Mouse (Mus musculus) lung, embryonic 16.5 days (tissue): ENCODE measurements around the gene Rfx5. TPM values are rescaled to one million over a fixed set of nuclear protein-coding genes. Genes with fewer than 3 reads are reported as not detected.
A peak's percentile ranks its signal among the peaks of the same experiment; 100 is the strongest.

Experiments
- ATAC-seq: fragments of 200-750 bp; cut with Nextera tagmentation; 2 replicates; pipeline ENCODE4 v1.8.0; 2017; ENCODE audit warnings: low read depth, mild to moderate bottlenecking, moderate library complexity
- H3K27ac ChIP-seq: fragments of 300-500 bp; sonication (generic); 2 replicates; pipeline ENCODE4 v1.5.1; 2014; ENCODE audit warnings: mild to moderate bottlenecking, control low read depth, low read length
- H3K27me3 ChIP-seq: fragments of 300-500 bp; sonication (generic); 2 replicates; pipeline ENCODE4 v1.6.1; 2014; ENCODE audit warnings: low read depth, low read length, mixed read lengths; ENCODE audit not compliant: control insufficient read depth, insufficient read depth
- H3K36me3 ChIP-seq: fragments of 300-500 bp; sonication (generic); 2 replicates; pipeline ENCODE4 v1.6.1; 2014; ENCODE audit warnings: low read length; ENCODE audit not compliant: control insufficient read depth, insufficient read depth
- H3K4me1 ChIP-seq: fragments of 300-500 bp; sonication (generic); replicated peaks from 2 replicates; pipeline ENCODE4 v1.6.1; 2014; ENCODE audit warnings: low read length, mixed read lengths; ENCODE audit not compliant: control insufficient read depth, insufficient read depth
- H3K4me2 ChIP-seq: fragments of 300-500 bp; sonication (generic); 2 replicates; pipeline ENCODE4 v1.6.1; 2014; ENCODE audit warnings: low read depth, low read length, control low read depth
- H3K4me3 ChIP-seq: fragments of 300-500 bp; sonication (generic); 2 replicates; pipeline ENCODE4 v1.5.1; 2014; ENCODE audit warnings: mild to moderate bottlenecking, low read length, control low read depth
- H3K9ac ChIP-seq: fragments of 300-500 bp; sonication (generic); 2 replicates; pipeline ENCODE4 v1.6.1; 2014; ENCODE audit warnings: low read length, control low read depth
- H3K9me3 ChIP-seq: fragments of 300-500 bp; sonication (generic); 2 replicates; pipeline ENCODE4 v1.6.1; 2016; ENCODE audit warnings: low read length; ENCODE audit not compliant: control insufficient read depth
- WGBS: fragments of 180-500 bp; shearing (Covaris S2); extraction: QIAGEN DNeasy Blood & Tissue Kit; methylation state at CpG from one replicate; pipeline ENCODE4 v1.1.7; 2014; 5-methylcytosine and 5-hydroxymethylcytosine counted together
- polyA plus RNA-seq: library from polyadenylated mRNA; unstranded; fragments of >200 nt; fragmentation: Nextera tagmentation; extraction: Ambion mirVana; gene quantifications from 2 replicates; pipeline ENCODE4 v1.2.1, GENCODE M21; 2015

The Rfx5 gene
- polyA plus RNA-seq, 1 experiment from 2014 or later = 10.0 TPM

- H3K4me2 ChIP-seq = peak overlapping the region; percentile 80
- H3K36me3 ChIP-seq = 0 out of 2 replicates have a peak, but pooled peaks cover 2% of the 10 kb centered on the region
- peak overlapping the region; percentile 96 for H3K9ac ChIP-seq
- no peaks in the 10 kb centered on the region for H3K9me3 ChIP-seq
- H3K4me1 ChIP-seq = peaks cover 17% of the 10 kb centered on the region
- WGBS = 19% methylated on average over 9 of the region's 9 CpGs
- H3K27ac ChIP-seq = peak overlapping the region; percentile 39; the same call in 1 of the 2 replicates
- H3K27me3 ChIP-seq = no peaks in the 10 kb centered on the region
- peak overlapping the region; percentile 94 for H3K4me3 ChIP-seq
- peak; percentile 16 for ATAC-seq
These were observed 20.2 kb downstream of the Rfx5 start for GRCm38 (mm10) chr3:94974026-94974527.

- H3K4me2 ChIP-seq = peak within 1 kb of the TSS; percentile 80
- ATAC-seq = peak; percentile 94
- peak within 1 kb of the TSS; percentile 96 for H3K9ac ChIP-seq
- no peaks in the 10 kb centered on the region for H3K9me3 ChIP-seq
- peaks cover 17% of the 10 kb centered on the region for H3K4me1 ChIP-seq
- 0 out of 2 replicates have a peak, but pooled peaks cover 2% of the 10 kb centered on the region for H3K36me3 ChIP-seq
- H3K27me3 ChIP-seq = no peaks in the 10 kb centered on the region
- peak within 1 kb of the TSS; percentile 95 for H3K27ac ChIP-seq
- 0% methylated on average over 45 of the region's 57 CpGs for WGBS
- peak within 1 kb of the TSS; percentile 94 for H3K4me3 ChIP-seq
These were observed 20.9 kb downstream of the Rfx5 start, which contains the start of gene Pi4kb for GRCm38 (mm10) chr3:94974528-94975422. Gene Pi4kb, plus strand, starts transcription at chr3:94974731.

DNA sequence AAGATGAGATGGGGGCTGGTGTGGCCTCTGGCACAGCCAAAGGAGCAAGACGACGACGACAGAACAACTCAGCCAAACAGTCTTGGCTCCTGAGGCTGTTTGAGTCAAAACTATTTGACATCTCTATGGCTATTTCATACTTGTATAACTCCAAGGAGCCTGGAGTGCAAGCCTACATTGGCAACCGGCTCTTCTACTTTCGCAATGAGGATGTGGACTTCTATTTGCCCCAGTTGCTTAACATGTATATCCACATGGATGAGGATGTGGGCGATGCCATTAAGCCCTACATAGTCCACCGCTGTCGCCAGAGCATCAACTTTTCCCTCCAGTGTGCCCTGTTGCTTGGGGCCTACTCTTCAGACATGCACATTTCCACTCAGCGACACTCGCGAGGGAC lies 30.4 kb downstream of the Rfx5 start:
- H3K36me3 ChIP-seq = peaks cover 15% of the 10 kb centered on the region
- WGBS = 85% methylated on average over 11 of the region's 11 CpGs
- no peak overlapping the region for H3K4me2 ChIP-seq
- H3K9me3 ChIP-seq = no peaks in the 10 kb centered on the region
- no peak overlapping the region for H3K27ac ChIP-seq
- ATAC-seq = no peak
- peaks cover 12% of the 10 kb centered on the region for H3K4me1 ChIP-seq
- no peak overlapping the region for H3K4me3 ChIP-seq
- no peak overlapping the region for H3K9ac ChIP-seq
- H3K27me3 ChIP-seq = no peaks in the 10 kb centered on the region

- no peak overlapping the region for H3K4me3 ChIP-seq
- ATAC-seq = no peak
- peaks cover 14% of the 10 kb centered on the region for H3K36me3 ChIP-seq
- H3K9me3 ChIP-seq = no peaks in the 10 kb centered on the region
- no peaks in the 10 kb centered on the region for H3K27me3 ChIP-seq
- H3K9ac ChIP-seq = no peak overlapping the region
- H3K27ac ChIP-seq = no peak overlapping the region
- 93% methylated on average over 2 of the region's 2 CpGs for WGBS
- no peak overlapping the region for H3K4me2 ChIP-seq
- H3K4me1 ChIP-seq = peaks cover 19% of the 10 kb centered on the region
These were observed 31.6 kb downstream of the Rfx5 start for GRCm38 (mm10) chr3:94985513-94985912.

- Histone ChIP-seq H3K9me3 (no peaks in the 10 kb centered on the region), H3K27ac (no peak overlapping the region), H3K4me1 (peaks cover 19% of the 10 kb centered on the region), H3K27me3 (no peaks in the 10 kb centered on the region), H3K4me2 (no peak overlapping the region), H3K36me3 (peaks cover 12% of the 10 kb centered on the region), H3K4me3 (no peak overlapping the region), H3K9ac (no peak overlapping the region)
- no peak for ATAC-seq
These were observed 33.7 kb downstream of the Rfx5 start for GRCm38 (mm10) chr3:94987578-94987977.

DNA sequence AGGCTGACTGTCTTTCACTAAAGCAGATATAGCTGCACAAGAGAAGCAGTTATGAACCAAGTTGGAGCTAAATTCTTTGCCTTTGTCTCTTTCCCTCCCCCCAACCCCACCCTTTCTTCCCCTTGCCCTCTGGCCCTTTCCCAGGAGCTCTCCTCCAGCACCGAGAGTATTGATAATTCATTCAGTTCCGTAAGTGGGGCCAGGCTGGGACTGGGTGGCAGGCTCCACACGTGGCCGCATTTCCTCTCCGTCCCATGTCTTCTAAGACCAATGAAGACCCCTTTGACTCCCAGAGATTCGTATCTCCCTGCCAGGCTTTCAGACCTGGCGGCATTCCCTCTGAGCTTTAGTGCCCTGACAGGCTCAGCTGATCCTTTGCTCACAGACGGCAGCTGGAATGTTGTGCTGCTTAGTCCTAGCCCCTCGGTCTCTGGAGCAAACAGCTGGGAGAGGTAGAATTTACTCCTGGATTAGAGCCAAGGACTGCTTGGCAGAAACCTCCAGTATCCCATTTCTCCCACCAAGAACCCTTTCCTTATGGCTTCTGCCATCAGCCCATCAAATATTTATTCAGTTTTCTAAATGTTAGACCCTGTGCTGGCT lies 35.4 kb downstream of the Rfx5 start:
- Histone ChIP-seq H3K4me1 (peaks cover 19% of the 10 kb centered on the region), H3K9me3 (no peaks in the 10 kb centered on the region), H3K36me3 (peaks cover 15% of the 10 kb centered on the region), H3K4me3 (peak overlapping the region; percentile 9; the same call in 1 of the 2 replicates), H3K4me2 (peak overlapping the region; percentile 30), H3K9ac (peak overlapping the region; percentile 33), H3K27ac (peak overlapping the region; percentile 82), H3K27me3 (no peaks in the 10 kb centered on the region)
- 20% methylated on average over 9 of the region's 9 CpGs for WGBS
- ATAC-seq = peak; percentile 86

DNA sequence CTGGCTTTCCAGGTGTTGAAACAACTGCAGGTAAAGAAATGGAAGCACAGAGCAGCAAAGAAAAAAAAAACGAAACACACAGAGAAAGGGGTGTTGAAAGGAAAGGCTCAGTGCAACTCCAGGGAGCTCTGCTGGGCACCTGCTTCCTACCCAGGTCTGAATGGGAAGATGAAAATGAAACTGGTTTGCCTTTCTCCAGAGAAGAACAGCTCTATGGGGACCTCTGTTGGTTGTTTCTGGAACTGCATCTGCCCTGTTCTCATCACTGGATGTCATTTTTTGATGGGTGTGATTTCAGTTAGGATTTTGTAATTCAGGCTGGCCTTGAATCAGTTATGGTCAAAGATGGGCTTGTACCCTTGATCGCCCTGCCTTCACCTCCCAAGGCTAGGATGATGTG lies 43.1 kb downstream of the Rfx5 start:
- Histone ChIP-seq H3K27me3 (no peaks in the 10 kb centered on the region), H3K27ac (no peak overlapping the region), H3K4me1 (no peaks in the 10 kb centered on the region), H3K9ac (no peak overlapping the region), H3K4me3 (no peak overlapping the region), H3K36me3 (peaks cover 40% of the 10 kb centered on the region), H3K4me2 (no peak overlapping the region), H3K9me3 (no peaks in the 10 kb centered on the region)
- ATAC-seq = 0 out of 2 replicates have a peak, but pooled peaks have one; percentile 17
- 30% methylated on average over 2 of the region's 2 CpGs for WGBS

GRCm38 (mm10) chr3:95002569-95002968 lies 48.7 kb downstream of the Rfx5 start:
- Histone ChIP-seq H3K9ac (no peak overlapping the region), H3K9me3 (no peaks in the 10 kb centered on the region), H3K4me2 (no peak overlapping the region), H3K36me3 (peaks cover 47% of the 10 kb centered on the region), H3K4me3 (no peak overlapping the region), H3K4me1 (no peaks in the 10 kb centered on the region), H3K27me3 (no peaks in the 10 kb centered on the region), H3K27ac (no peak overlapping the region)
- no peak for ATAC-seq
- 85% methylated on average over 4 of the region's 4 CpGs for WGBS

GRCm38 (mm10) chr3:95003273-95003672 lies 49.4 kb downstream of the Rfx5 start:
- Histone ChIP-seq H3K27ac (no peak overlapping the region), H3K9ac (no peak overlapping the region), H3K4me1 (no peaks in the 10 kb centered on the region), H3K4me2 (no peak overlapping the region), H3K4me3 (no peak overlapping the region), H3K27me3 (no peaks in the 10 kb centered on the region), H3K9me3 (no peaks in the 10 kb centered on the region), H3K36me3 (peaks cover 50% of the 10 kb centered on the region)
- ATAC-seq = no peak
